Mouse (Mus musculus): ENCODE data around the gene Gm28510. TPM values are rescaled to one million over a fixed set of nuclear protein-coding genes. Genes with fewer than 3 reads are reported as not detected.
"Not testable (repeated sequence)": the region's sequence is repeated elsewhere in the genome, so short reads cannot be mapped to it uniquely, and the experiment has no call there.

Gene Gm28510
- total RNA-seq (2021), result not detected
- long read RNA-seq, experiment 1, result 0 reads
- long read RNA-seq, experiment 2, result 0 reads

- intact Hi-C loops (cut with DNase I); DNase-seq: not testable (repeated sequence)
These were observed at the start of gene Gm28510 for GRCm38 (mm10) chrY:10412437-10412836. Gene Gm28510, plus strand, starts transcription at chrY:10412737.

Other genes with a start within 250 kb of the Gm28510 start
- gene Gm20834, start 88.1 kb upstream of the Gm28510 start, total RNA-seq (2021), result not detected
- not detected for gene Gm20737, start 123.3 kb downstream of the Gm28510 start, total RNA-seq (2021)
- gene Gm21775, start 140.7 kb downstream of the Gm28510 start, total RNA-seq (2021), result not detected
- gene Gm21900, start 203.6 kb downstream of the Gm28510 start, total RNA-seq (2021), result not detected